Mouse (Mus musculus) kidney, embryonic 14.5 days (tissue): ENCODE results near the gene Rabgef1. TPM values are rescaled to one million over a fixed set of nuclear protein-coding genes. Genes with fewer than 3 reads are reported as not detected.

ENCODE experiments used
- ATAC-seq: fragments of 200-750 bp; cut with Nextera tagmentation; 2 replicates; pipeline ENCODE4 v1.8.0; 2017; ENCODE audit warnings: moderate number of reproducible peaks, mild to moderate bottlenecking, moderate TSS enrichment, moderate library complexity; ENCODE audit not compliant: low FRiP score, low TSS enrichment
- H3K27ac ChIP-seq: fragments of 300-500 bp; sonication (generic); 2 replicates; pipeline ENCODE4 v1.5.1; 2014; ENCODE audit warnings: low read depth, mild to moderate bottlenecking, low read length, moderate library complexity, mixed read lengths
- H3K27me3 ChIP-seq: fragments of 300-500 bp; sonication (generic); 2 replicates; pipeline ENCODE4 v1.6.1; 2014; ENCODE audit warnings: mild to moderate bottlenecking, low read length; ENCODE audit not compliant: control insufficient read depth, insufficient read depth
- H3K36me3 ChIP-seq: fragments of 300-500 bp; sonication (generic); 2 replicates; pipeline ENCODE4 v1.6.1; 2014; ENCODE audit warnings: low read length, mixed read lengths; ENCODE audit not compliant: control insufficient read depth, insufficient read depth
- H3K4me1 ChIP-seq: fragments of 300-500 bp; sonication (generic); 2 replicates; pipeline ENCODE4 v1.6.1; 2014; ENCODE audit warnings: low read length, mixed read lengths; ENCODE audit not compliant: control insufficient read depth, insufficient read depth
- H3K4me2 ChIP-seq: fragments of 300-500 bp; sonication (generic); replicated peaks from 2 replicates; pipeline ENCODE4 v1.6.1; 2014; ENCODE audit warnings: low read depth, mild to moderate bottlenecking, low read length
- H3K4me3 ChIP-seq: fragments of 300-500 bp; sonication (generic); 2 replicates; pipeline ENCODE4 v1.5.1; 2014; ENCODE audit warnings: mild to moderate bottlenecking, low read length
- H3K9ac ChIP-seq: fragments of 300-500 bp; sonication (generic); 2 replicates; pipeline ENCODE4 v1.6.1; 2014; ENCODE audit warnings: low read depth, mild to moderate bottlenecking, low read length, moderate library complexity
- H3K9me3 ChIP-seq: fragments of 300-500 bp; sonication (generic); 2 replicates; pipeline ENCODE4 v1.6.1; 2016; ENCODE audit warnings: low read length; ENCODE audit not compliant: control insufficient read depth
- WGBS: fragments of 180-500 bp; shearing (Covaris S2); extraction: QIAGEN DNeasy Blood & Tissue Kit; methylation state at CpG from one replicate; pipeline ENCODE4 v1.1.7; 2014; 5-methylcytosine and 5-hydroxymethylcytosine counted together
- polyA plus RNA-seq: library from polyadenylated mRNA; unstranded; fragments of >200 nt; fragmentation: Nextera tagmentation; extraction: Ambion mirVana; gene quantifications from 2 replicates; pipeline ENCODE4 v1.2.1, GENCODE M21; 2014

The Rabgef1 gene
- polyA plus RNA-seq, 1 experiment from 2014 or later = 26.7 TPM

DNA sequence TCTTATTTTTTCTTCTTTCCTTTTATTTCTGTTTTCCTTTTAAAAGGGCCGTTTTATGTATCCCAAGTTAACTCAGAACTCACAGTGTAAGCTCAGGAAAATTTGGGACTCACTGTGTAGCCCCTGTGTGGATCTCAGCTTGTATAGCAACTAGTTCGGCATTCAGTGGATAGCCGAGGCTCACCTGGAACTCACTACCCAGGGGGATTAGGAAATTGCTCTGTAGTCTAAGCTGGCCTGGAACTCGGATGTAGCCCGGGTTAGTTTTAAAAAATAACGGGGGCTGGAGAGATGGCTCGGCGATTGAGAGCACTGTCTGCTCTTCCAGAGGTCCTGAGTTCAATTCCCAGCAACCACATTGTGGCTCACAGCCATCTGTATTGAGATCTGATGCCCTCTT, 85.7 kb downstream of the Rabgef1 start:
- 12% methylated on average over 8 of the region's 8 CpGs for WGBS
- peak overlapping the region; percentile 80 for H3K9ac ChIP-seq
- peaks cover 15% of the 10 kb centered on the region for H3K36me3 ChIP-seq
- peak overlapping the region; percentile 81 for H3K4me2 ChIP-seq
- H3K4me1 ChIP-seq = peaks cover 4% of the 10 kb centered on the region; the same call in 1 of the 2 replicates
- ATAC-seq = no peak
- H3K27me3 ChIP-seq = no peaks in the 10 kb centered on the region
- H3K27ac ChIP-seq = peak overlapping the region; percentile 71
- peak overlapping the region; percentile 69 for H3K4me3 ChIP-seq
- no peaks in the 10 kb centered on the region for H3K9me3 ChIP-seq

DNA sequence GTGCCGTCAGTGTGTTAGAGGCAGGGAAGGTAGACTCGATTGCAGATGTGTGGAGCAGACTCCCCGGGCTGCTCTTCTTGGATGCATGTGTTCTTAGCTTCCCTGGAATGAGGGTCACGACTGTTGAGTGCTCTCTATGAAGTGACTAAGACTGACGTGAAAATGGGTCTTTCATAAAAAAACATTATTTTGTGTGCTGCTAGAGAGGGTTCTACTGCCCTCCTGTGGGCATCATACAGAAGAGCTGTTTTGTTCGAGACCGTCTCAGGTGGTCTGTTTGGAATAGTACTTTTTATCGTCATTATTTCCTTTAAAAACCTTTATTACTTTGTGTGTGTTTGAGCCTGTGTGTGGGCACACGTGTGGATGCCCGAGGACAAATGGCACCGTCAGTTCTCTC, 91.9 kb downstream of the Rabgef1 start:
- no peaks in the 10 kb centered on the region for H3K4me1 ChIP-seq
- H3K4me2 ChIP-seq = no peak overlapping the region
- no peaks in the 10 kb centered on the region for H3K9me3 ChIP-seq
- H3K27ac ChIP-seq = no peak overlapping the region
- no peak for ATAC-seq
- H3K4me3 ChIP-seq = no peak overlapping the region
- 76% methylated on average over 11 of the region's 11 CpGs for WGBS
- peaks cover 36% of the 10 kb centered on the region for H3K36me3 ChIP-seq
- H3K27me3 ChIP-seq = no peaks in the 10 kb centered on the region
- H3K9ac ChIP-seq = no peak overlapping the region

Other genes starting within 250 kb of the Rabgef1 start
- gene Vkorc1l1, start 229.8 kb upstream of the Rabgef1 start, polyA plus RNA-seq = 20.7 and 24.6 TPM in 2 replicates
- 49.8 and 58.7 TPM in 2 replicates for gene Gusb, start 168.7 kb upstream of the Rabgef1 start, polyA plus RNA-seq
- gene Asl, start 142.6 kb upstream of the Rabgef1 start, polyA plus RNA-seq = 40.3 and 46.4 TPM in 2 replicates
- 24.5 and 31.2 TPM in 2 replicates for gene Crcp, start 142.5 kb upstream of the Rabgef1 start, polyA plus RNA-seq
- 61.8 and 70.7 TPM in 2 replicates for gene Tpst1, start 98.5 kb upstream of the Rabgef1 start, polyA plus RNA-seq
- 2.2 and 4.3 TPM in 2 replicates for gene Kctd7, start 26.9 kb upstream of the Rabgef1 start, polyA plus RNA-seq
- gene Tmem248, start 45.3 kb downstream of the Rabgef1 start, polyA plus RNA-seq = 42.2 and 45.9 TPM in 2 replicates
- gene Sbds, start 83.7 kb downstream of the Rabgef1 start, polyA plus RNA-seq = 55.4 and 77.5 TPM in 2 replicates
- gene Tyw1, start 83.8 kb downstream of the Rabgef1 start, polyA plus RNA-seq = 18.3 and 30.2 TPM in 2 replicates
- 0.27 and 0.57 TPM in 2 replicates for gene Caln1, start 197.7 kb downstream of the Rabgef1 start, polyA plus RNA-seq
- not detected in 2 replicates for gene A330070K13Rik, start 212.8 kb downstream of the Rabgef1 start, polyA plus RNA-seq